Mouse (Mus musculus) urinary bladder, adult 2 months (tissue): ENCODE data around the gene Hapln4. TPM values are rescaled to one million over a fixed set of nuclear protein-coding genes. Genes with fewer than 3 reads are reported as not detected.
"Not testable (repeated sequence)": the region's sequence is repeated elsewhere in the genome, so short reads cannot be mapped to it uniquely, and the experiment has no call there.

Experiments used
- DNase-seq: peaks from one replicate; pipeline ENCODE4 v3.0.0; 2022; ENCODE audit warnings: low spot score
- polyA plus RNA-seq: library from polyadenylated mRNA; depleted of rRNA; stranded (reverse); fragments of >200 nt; gene quantifications from 2 replicates; pipeline ENCODE4 v1.2.3, GENCODE M21; 2012; rRNA removed

Hapln4 gene
- 0.21 TPM in 2 replicates for polyA plus RNA-seq

DNA sequence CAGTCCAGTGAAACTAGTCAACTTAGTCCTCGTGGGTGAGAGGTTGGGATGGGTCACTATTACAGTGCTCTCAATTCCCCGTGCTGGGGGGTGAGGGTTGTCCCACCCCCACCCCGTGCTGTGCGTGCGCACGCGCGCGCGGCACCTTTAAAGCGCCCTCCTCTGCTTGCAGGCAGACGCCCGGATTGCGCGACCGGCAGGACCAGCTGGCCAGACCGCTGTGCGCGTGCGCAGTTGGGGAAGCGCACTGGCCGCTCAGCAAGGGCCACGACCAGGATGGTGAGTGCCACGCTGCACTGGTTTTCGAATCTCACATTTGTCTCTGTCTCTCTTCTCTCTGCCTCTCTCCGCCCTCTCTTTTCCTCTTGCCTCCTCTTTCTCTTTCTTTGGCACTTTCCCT, at the start of gene Hapln4:
Hapln4 (plus strand) TSS at position 173 of the 400 bp plus-strand sequence.
- DNase-seq = no peak

GRCm38 (mm10) chr8:70037994-70038393, 45.3 kb upstream of the Hapln4 start:
- no peak for DNase-seq

DNA sequence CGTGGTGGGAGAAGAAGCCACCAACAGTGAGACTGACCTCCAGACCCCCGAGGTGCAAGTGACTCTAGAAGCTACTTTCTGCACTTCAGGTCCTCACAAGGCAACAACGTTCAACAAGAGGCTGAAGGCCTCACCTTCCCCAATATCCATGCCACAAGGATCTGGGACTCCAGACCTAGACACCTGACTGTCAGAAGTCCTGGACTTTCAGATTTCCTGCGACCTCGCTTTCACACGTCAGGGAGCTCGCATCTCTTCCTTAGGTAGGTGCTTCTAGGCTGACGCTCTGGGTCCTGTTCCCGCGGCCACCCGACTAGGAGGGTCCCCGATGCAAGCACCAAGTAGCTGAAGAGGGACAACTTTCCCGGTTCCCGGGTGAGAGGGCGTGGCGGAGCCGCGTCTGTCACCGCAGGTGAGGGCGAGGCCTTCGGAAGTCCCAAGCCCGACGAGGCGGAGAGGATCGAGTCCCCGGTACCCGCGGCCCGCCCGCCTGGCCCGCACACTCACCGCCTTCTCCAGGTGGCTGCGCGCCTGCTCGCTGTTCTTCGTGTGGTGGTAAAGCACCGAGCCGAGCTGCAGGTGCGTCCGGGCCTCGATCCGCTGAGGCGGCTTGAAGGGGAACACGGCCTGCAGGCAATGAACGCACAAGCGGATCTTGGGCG, 41.2 kb upstream of the Hapln4 start:
- no peak for DNase-seq

GRCm38 (mm10) chr8:70042583-70043455, 40.4 kb upstream of the Hapln4 start, which contains the start of the genes Mau2 and Sugp1:
Gene Mau2 (minus strand): TSS chr8:70042734.
Gene Sugp1 (plus strand): TSS chr8:70042813.
- peak; percentile 91 for DNase-seq

DNA sequence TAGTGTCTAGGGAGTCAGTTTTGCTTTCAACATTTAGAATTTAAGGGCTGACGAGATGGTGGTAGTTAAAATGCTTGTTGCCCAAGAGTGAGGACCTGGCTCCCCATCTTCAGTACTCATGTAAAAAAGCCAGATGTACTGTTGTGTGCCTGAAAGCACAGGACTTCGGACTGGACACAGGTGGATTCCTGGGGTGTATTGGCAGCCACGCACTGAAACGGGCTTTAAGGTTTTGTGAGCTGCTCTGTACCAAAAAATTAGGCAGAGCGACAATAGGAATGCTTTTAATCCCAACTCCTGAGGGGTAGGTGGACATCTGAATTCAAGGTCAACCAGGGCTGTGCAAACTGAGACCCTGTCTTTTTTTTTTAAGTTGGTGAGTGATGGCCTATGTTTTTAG, 39.3 kb upstream of the Hapln4 start:
- no peak for DNase-seq

GRCm38 (mm10) chr8:70049662-70050061, 33.6 kb upstream of the Hapln4 start:
- DNase-seq = no peak

DNA sequence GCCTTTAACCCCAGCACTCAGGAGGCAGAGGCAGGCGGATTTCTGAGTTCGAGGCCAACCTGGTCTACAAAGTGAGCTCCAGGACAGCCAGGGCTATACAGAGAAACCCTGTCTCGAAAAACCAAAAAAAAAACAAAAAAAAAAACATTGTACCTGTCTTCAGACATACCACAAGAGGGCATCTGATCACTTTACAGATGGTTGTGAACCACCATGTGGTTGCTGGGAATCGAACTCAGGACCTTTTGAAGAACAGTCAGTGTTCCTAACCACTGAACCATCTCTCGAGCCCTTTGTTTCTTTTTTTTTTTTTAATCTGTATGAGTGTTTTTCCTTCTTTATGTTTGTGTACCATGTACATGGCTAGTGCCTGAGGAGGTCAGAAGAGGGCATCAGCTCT, 32.8 kb upstream of the Hapln4 start:
- not testable (repeated sequence) for DNase-seq

DNA sequence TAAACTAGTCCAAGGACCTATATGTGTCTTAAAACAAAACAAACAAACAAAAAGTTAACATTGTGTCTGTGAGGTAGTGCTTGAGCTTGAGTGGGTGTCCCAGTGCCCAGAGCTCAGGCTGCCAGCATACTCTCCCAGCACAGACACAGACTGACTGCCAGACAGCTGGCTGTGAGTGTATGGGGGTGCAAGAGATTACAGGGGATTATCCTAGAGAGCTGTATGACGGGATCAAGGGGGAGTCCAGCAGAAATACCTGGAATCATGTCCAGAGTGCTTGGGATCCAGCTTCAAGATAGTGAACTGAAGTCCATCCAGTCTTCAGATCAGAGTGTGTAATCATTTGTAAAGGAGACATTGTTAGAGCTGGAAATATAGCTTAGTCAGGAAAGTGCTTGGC, 25.5 kb upstream of the Hapln4 start:
- DNase-seq = no peak

- no peak for DNase-seq
These were observed 11.3 kb upstream of the Hapln4 start for GRCm38 (mm10) chr8:70071836-70072440.

GRCm38 (mm10) chr8:70072441-70073069, 10.7 kb upstream of the Hapln4 start, which contains the start of gene Tm6sf2:
Gene Tm6sf2 (plus strand): TSS chr8:70072924.
- no peak for DNase-seq

- no peak for DNase-seq
These were observed 10.1 kb upstream of the Hapln4 start for GRCm38 (mm10) chr8:70073120-70073519.

DNA sequence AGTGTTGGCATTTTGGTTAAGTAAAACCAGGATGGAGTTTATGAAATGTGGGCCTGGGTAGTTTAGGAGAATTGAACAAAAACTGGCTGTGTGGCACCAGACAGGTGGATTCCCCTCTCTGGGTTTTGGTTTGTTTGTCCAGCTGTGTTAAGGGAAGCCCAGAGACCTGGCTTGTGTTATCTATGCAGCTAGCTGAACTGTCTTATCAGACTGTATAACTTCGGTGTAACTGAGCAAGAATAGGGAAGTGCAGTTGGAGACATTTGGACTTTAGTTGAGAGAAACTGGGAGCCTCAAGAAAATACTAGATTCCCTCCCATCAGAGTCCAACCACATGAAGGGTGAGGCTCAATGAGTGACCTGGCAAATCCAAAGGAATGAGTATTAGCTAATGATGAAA, 9.6 kb upstream of the Hapln4 start:
- no peak for DNase-seq

- no peak for DNase-seq
These were observed 1.3 kb upstream of the Hapln4 start for GRCm38 (mm10) chr8:70081976-70082375.

- DNase-seq = no peak
These were observed 1.2 kb downstream of the Hapln4 start for GRCm38 (mm10) chr8:70084191-70085065.

GRCm38 (mm10) chr8:70086151-70086550, 2.9 kb downstream of the Hapln4 start:
- DNase-seq = no peak

DNA sequence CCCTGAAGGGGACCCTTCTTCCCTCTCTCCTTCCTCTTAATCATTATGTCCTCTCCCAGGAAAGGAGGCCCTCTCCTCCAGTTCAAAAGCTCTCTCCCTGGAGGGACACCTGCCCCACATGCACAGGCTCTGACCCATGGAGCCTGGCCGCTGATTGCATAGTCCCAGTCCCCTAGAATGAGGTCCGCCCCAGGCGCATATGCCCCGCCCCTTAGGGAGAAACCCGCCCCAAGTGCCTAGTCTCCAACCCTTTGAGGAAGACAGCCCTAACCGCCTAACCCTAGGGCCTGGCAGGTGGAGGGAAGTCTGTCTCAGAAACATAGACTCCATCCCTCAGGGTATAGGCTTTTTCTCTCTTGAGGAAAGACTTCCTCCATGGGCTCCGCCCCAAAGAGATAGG, 4.0 kb downstream of the Hapln4 start:
- DNase-seq = no peak

- no peak for DNase-seq
These were observed 4.8 kb downstream of the Hapln4 start for GRCm38 (mm10) chr8:70087836-70088650.

DNA sequence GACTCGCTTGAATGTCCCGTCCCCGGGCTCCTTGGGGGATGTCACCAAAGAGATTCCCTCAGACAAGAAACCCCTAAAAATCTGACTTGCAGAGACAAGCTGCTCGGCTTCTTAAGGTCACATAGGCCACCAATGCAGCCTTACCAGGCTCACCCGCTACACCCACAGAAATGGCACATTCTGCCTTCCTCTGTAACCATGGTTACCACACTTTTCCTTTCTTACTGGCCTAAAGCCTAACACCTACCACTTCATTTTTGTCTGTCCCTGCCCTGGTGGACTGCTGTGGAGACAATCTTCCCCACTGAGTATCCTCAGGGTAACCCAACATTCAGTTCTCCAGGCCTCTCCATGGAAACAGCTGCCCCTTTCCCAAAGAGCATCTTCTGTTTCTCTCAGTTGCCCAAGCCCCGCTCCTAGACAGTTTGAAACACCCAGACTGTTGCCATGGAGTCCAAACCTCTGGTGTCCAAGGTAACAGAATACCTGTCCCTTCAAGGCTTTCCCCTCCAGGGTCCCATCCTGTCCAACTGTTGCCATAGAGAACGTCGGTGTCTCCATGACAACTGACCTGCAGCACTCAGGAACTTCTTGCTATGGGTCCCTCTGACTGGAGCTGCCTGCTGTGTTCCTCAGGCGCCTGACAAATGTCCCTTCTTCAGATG, 6.2 kb downstream of the Hapln4 start:
- DNase-seq = no peak

DNA sequence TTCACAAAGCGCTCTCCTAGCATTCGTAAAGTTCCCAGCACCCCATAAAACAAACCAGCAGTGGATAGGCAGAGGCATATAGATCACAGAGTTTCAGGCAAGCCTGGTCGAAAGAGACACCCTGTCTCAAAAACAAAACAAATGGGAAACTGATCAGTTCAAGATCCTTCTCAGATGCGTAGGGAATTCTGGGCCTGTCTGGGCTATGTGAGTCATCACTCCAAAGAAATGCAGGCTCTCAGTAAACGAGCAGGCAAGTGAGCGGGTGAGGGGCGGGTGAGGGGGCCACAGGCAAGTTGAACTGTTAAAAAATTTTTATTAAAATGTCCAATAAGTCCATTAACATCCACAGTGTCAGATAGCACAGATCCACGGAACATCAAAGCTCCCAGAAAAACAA, 9.5 kb downstream of the Hapln4 start:
- no peak for DNase-seq

DNA sequence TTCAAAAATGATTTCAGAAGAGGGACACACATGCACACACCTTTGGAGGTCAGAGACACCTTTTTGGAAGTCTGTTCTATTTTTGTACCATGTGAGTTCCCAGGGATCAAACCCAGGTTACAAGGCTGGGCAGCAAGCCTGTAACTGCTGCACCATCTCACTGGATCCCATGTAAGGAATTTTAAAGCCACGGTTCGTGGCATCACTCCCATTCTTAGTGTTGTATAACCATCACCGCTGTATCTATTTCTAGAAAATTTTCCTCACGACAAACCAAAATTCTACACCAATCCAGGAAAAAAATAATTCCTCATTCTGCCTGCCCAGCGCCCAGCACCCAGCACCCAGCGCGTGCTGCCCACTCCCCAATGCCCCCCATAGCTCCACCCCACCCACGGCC, 16.0 kb downstream of the Hapln4 start:
- DNase-seq = no peak
